Mouse (Mus musculus): ENCODE measurements at regions not wholly inside any gene's neighbourhood (a gene's known extent, or its start where the extent isn't known, plus 50 kb on each side); places are given as distances from the start of the nearest gene placed in this dataset.

- DNase-seq, result peak; percentile 13
Measured at GRCm38 (mm10) chr1:168495687-168496527, 63.8 kb upstream of the Pbx1 start.

- DNase-seq, result no peak
Measured at GRCm38 (mm10) chr1:168487492-168487891, 55.4 kb upstream of the Pbx1 start.

- DNase-seq, result no peak
Measured at GRCm38 (mm10) chr1:168483651-168484050, 51.6 kb upstream of the Pbx1 start.
